In the genomic region with DNA sequence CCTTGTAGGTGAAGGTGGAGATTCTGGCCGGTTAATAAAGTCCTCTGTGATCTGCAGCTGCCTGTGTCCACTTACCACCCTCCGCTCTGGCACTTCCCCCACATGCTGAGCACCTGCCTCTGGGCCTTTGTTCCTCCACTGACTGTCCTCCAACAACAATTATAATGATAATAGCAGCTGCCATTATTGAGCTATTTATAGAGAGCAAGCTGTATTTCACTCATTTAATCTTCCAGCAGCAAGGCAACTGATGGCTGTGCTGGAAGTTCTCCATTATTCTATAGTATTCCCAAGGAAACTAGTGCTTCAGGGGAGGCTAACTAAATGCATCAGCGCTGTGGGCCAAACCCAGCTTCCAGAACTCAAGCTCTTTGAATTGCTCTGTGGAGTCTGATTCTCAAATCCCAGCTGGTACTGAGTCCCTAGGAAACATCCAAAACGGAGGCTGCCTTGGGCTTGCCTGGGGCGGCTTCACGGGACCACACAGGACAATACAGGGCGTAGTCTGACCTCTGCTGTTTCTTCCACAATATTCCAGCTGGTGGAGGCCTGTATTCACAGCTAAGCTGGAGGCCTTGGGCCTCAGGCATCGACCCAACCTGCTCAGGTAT, we compare ENCODE assay signal across 10 mouse cellular contexts.
DNase-seq lines count a peak whose midpoint lies in the region; ATAC-seq and TF ChIP-seq lines count a peak whose summit lies in the region.
"Had no signal": no experiment of that assay in that cellular context is flagged by ENCODE, and none has a peak within 500 bp of the region (broad histone marks: within the 10 kb centered on the region; RNA-seq: fewer than 3 reads in every experiment).

No protein-coding gene starts in this region.

- no peaks in the 10 kb centered on the region for H3K27me3 ChIP-seq in heart, adult 2 months (ENCODE audit: control insufficient read depth, insufficient read depth, low read length)
- H3K27me3 ChIP-seq in forebrain, postnatal 0 days (ENCODE audit: insufficient read depth, low read length) = no peaks in the 10 kb centered on the region
- H3K27me3 ChIP-seq in midbrain, postnatal 0 days (ENCODE audit: insufficient read depth, low read length) = no peaks in the 10 kb centered on the region

- ATAC-seq in forebrain, postnatal 0 days = peak; percentile 62; the same call in 1 of the 2 replicates
- ATAC-seq in midbrain, postnatal 0 days (ENCODE audit: low FRiP score) = peak; percentile 62; the same call in 1 of the 2 replicates
- ATAC-seq: liver, postnatal 0 days had no signal

- no peak overlapping the region for H3K4me3 ChIP-seq in heart, adult 2 months
- no peak overlapping the region for H3K4me3 ChIP-seq in forebrain, postnatal 0 days (ENCODE audit: low read depth, low read length)
- H3K4me3 ChIP-seq in midbrain, postnatal 0 days (ENCODE audit: low read depth, low read length) = no peak overlapping the region

- H3K4me1 ChIP-seq in heart, adult 2 months (ENCODE audit: control insufficient read depth, insufficient read depth, low read length) = no peaks in the 10 kb centered on the region; the same call in 1 of the 2 replicates
- H3K4me1 ChIP-seq in forebrain, postnatal 0 days (ENCODE audit: insufficient read depth) = no peaks in the 10 kb centered on the region; the same call in 1 of the 2 replicates
- 0 out of 2 replicates have a peak, but pooled peaks cover 3% of the 10 kb centered on the region for H3K4me1 ChIP-seq in midbrain, postnatal 0 days (ENCODE audit: insufficient read depth, low read length)

- H3K9ac ChIP-seq in heart, adult 2 months (ENCODE audit: low read depth, low read length) = no peak overlapping the region
- no peak overlapping the region for H3K9ac ChIP-seq in forebrain, postnatal 0 days
- no peak overlapping the region for H3K9ac ChIP-seq in midbrain, postnatal 0 days (replicated peaks; ENCODE audit: low read length, poor library complexity, severe bottlenecking)
- H3K9ac ChIP-seq: liver, postnatal 0 days had no signal

- 30% methylated on average over 8 of the region's 8 CpGs for WGBS in heart, adult 2 months
- 12% methylated on average over 8 of the region's 8 CpGs for WGBS in forebrain, postnatal 0 days
- WGBS in midbrain, postnatal 0 days = 18% methylated on average over 8 of the region's 8 CpGs

- intact Hi-C loops in heart, adult 2 months (cut with DNase I) = loop anchor here (2.0 kb wide), 1 partner anchor 319 kb away; no protein-coding TSS in a partner anchor
- intact Hi-C loops in heart, postnatal 36 days (cut with DNase I) = loop anchor here (5.0 kb wide), 1 partner anchor 317 kb away; no protein-coding TSS in a partner anchor

- no peak for TF ChIP-seq EP300 in heart, adult 2 months (IDR thresholded peaks at IDR 0.05; ENCODE audit: insufficient read depth, low read depth, low read length)

- no peak overlapping the region for H3K4me2 ChIP-seq in forebrain, postnatal 0 days (ENCODE audit: low read depth)
- no peak overlapping the region for H3K4me2 ChIP-seq in midbrain, postnatal 0 days (ENCODE audit: low read depth, low read length, poor library complexity, severe bottlenecking)

- H3K9me3 ChIP-seq in forebrain, postnatal 0 days (ENCODE audit: low read length) = no peaks in the 10 kb centered on the region
- H3K9me3 ChIP-seq in midbrain, postnatal 0 days (ENCODE audit: low read length) = no peaks in the 10 kb centered on the region

- H3K79me2 ChIP-seq in heart, adult 2 months (replicated peaks; ENCODE audit: control insufficient read depth, insufficient read depth, low read length) = no peaks in the 10 kb centered on the region

- H3K27ac ChIP-seq in heart, adult 2 months = no peak overlapping the region
- 0 out of 2 replicates have a peak overlapping the region, but pooled peaks have one; percentile 9 for H3K27ac ChIP-seq in forebrain, postnatal 0 days (ENCODE audit: low read depth, low read length)
- peak overlapping the region; percentile 34; the same call in 1 of the 2 replicates for H3K27ac ChIP-seq in midbrain, postnatal 0 days (ENCODE audit: low read depth, low read length)

- no peak for DNase-seq in heart, adult 2 months
- DNase-seq in heart, postnatal 36 days = no peak
- DNase-seq in WW6 (ENCODE audit: low read depth, low spot score) (peak; percentile 83), MN1 (ENCODE audit: low spot score) (no peak)
- no peak for DNase-seq in forebrain, postnatal 0 days
- DNase-seq in midbrain, postnatal 0 days (ENCODE audit: low spot score) = peak; percentile 34
- no peak for DNase-seq in frontal cortex, adult 2 months (ENCODE audit: extremely low spot score in 1 of 2, low spot score in 1 of 2)
- DNase-seq in kidney, adult 9 months = no peak
- DNase-seq: cerebellum, adult 11-12 months; liver, postnatal 0 days had no signal

- peak; percentile 36 for TF ChIP-seq CTCF in heart, adult 2 months (IDR thresholded peaks at IDR 0.05)
- TF ChIP-seq CTCF in forebrain, postnatal 0 days (IDR thresholded peaks at IDR 0.05; ENCODE audit: low read depth) = 0 out of 2 replicates have a peak, but pooled peaks have one; percentile 5
- TF ChIP-seq CTCF in midbrain, postnatal 0 days (IDR thresholded peaks at IDR 0.05) = peak; percentile 39

- TF ChIP-seq POLR2A in heart, adult 2 months (IDR thresholded peaks at IDR 0.05; ENCODE audit: insufficient read depth, low read depth, low read length) = no peak

- no peaks in the 10 kb centered on the region for H3K36me3 ChIP-seq in heart, adult 2 months (ENCODE audit: control insufficient read depth, insufficient read depth, low read length)
- no peaks in the 10 kb centered on the region for H3K36me3 ChIP-seq in forebrain, postnatal 0 days (ENCODE audit: insufficient read depth)
- no peaks in the 10 kb centered on the region for H3K36me3 ChIP-seq in midbrain, postnatal 0 days (ENCODE audit: insufficient read depth, low read length)

Comparison
In these comparisons a context has a peak if more than half of its experiments do, and no peak if none do; other contexts are left out.
1. DNase-seq: peak in WW6 (single experiment) and midbrain, postnatal 0 days (single experiment); none in heart, adult 2 months (0 of 2), heart, postnatal 36 days (0 of 2), forebrain, postnatal 0 days (single experiment), frontal cortex, adult 2 months (0 of 2), kidney, adult 9 months (single experiment) and MN1 (single experiment).
2. Peak in every context shown above with its lines, with median percentiles within 50 percentile points of each other: CTCF ChIP-seq.